Mouse (Mus musculus) hindbrain, embryonic 13.5 days (tissue): ENCODE results near the gene Ccdc146. TPM values are rescaled to one million over a fixed set of nuclear protein-coding genes. Genes with fewer than 3 reads are reported as not detected.
"Not testable (repeated sequence)": the region's sequence is repeated elsewhere in the genome, so short reads cannot be mapped to it uniquely, and the experiment has no call there.

Source experiments
- ATAC-seq: fragments of 200-750 bp; cut with Nextera tagmentation; 2 replicates; pipeline ENCODE4 v1.8.0; 2017; ENCODE audit warnings: moderate TSS enrichment; ENCODE audit not compliant: low FRiP score
- H3K27ac ChIP-seq: fragments of 300-500 bp; sonication (generic); 2 replicates; pipeline ENCODE4 v1.5.1; 2015; ENCODE audit warnings: inconsistent platforms, mild to moderate bottlenecking, moderate library complexity
- H3K27me3 ChIP-seq: fragments of 300-500 bp; sonication (generic); 2 replicates; pipeline ENCODE4 v1.6.1; 2015; ENCODE audit warnings: mild to moderate bottlenecking, inconsistent platforms
- H3K36me3 ChIP-seq: fragments of 300-500 bp; sonication (generic); 2 replicates; pipeline ENCODE4 v1.6.1; 2015; ENCODE audit warnings: mild to moderate bottlenecking, inconsistent platforms
- H3K4me1 ChIP-seq: fragments of 300-500 bp; sonication (generic); replicated peaks from 2 replicates; pipeline ENCODE4 v1.6.1; 2015; ENCODE audit warnings: inconsistent platforms
- H3K4me2 ChIP-seq: fragments of 300-500 bp; sonication (generic); 2 replicates; pipeline ENCODE4 v1.6.1; 2015; ENCODE audit warnings: inconsistent platforms, mild to moderate bottlenecking, moderate library complexity
- H3K4me3 ChIP-seq: fragments of 300-500 bp; sonication (generic); 2 replicates; pipeline ENCODE4 v1.5.1; 2015; ENCODE audit warnings: mild to moderate bottlenecking, inconsistent platforms
- H3K9ac ChIP-seq: fragments of 300-500 bp; sonication (generic); 2 replicates; pipeline ENCODE4 v1.6.1; 2015; ENCODE audit warnings: mild to moderate bottlenecking, inconsistent platforms
- H3K9me3 ChIP-seq: fragments of 300-500 bp; sonication (generic); 2 replicates; pipeline ENCODE4 v1.6.1; 2016; ENCODE audit warnings: inconsistent platforms
- WGBS: fragments of 180-500 bp; shearing (Covaris S2); methylation state at CpG from one replicate; pipeline ENCODE4 v1.1.7; 2015; 5-methylcytosine and 5-hydroxymethylcytosine counted together
- polyA plus RNA-seq: library from polyadenylated mRNA; unstranded; fragments of >200 nt; fragmentation: Nextera tagmentation; extraction: Ambion mirVana; gene quantifications from 2 replicates; pipeline ENCODE4 v1.2.1, GENCODE M21; 2015

Gene Ccdc146
- polyA plus RNA-seq, 1 experiment from 2014 or later = 1.7 TPM

GRCm38 (mm10) chr5:21301011-21301410, 123.5 kb downstream of the Ccdc146 start:
- Histone ChIP-seq H3K4me2 (no peak overlapping the region), H3K36me3 (no peaks in the 10 kb centered on the region), H3K9me3 (no peaks in the 10 kb centered on the region), H3K9ac (no peak overlapping the region), H3K4me1 (no peaks in the 10 kb centered on the region), H3K27me3 (no peaks in the 10 kb centered on the region), H3K27ac (no peak overlapping the region), H3K4me3 (no peak overlapping the region)
- WGBS = 74% methylated on average over 6 of the region's 6 CpGs
- ATAC-seq = no peak

GRCm38 (mm10) chr5:21300058-21300457, 124.4 kb downstream of the Ccdc146 start:
- H3K27ac ChIP-seq = no peak overlapping the region
- H3K9me3 ChIP-seq = no peaks in the 10 kb centered on the region
- no peak overlapping the region for H3K9ac ChIP-seq
- no peak for ATAC-seq
- H3K36me3 ChIP-seq = no peaks in the 10 kb centered on the region
- 93% methylated on average over 3 of the region's 3 CpGs for WGBS
- H3K4me2 ChIP-seq = no peak overlapping the region
- H3K4me1 ChIP-seq = no peaks in the 10 kb centered on the region
- no peaks in the 10 kb centered on the region for H3K27me3 ChIP-seq
- H3K4me3 ChIP-seq = no peak overlapping the region

GRCm38 (mm10) chr5:21299076-21299755, 125.3 kb downstream of the Ccdc146 start:
- Histone ChIP-seq H3K27me3 (no peaks in the 10 kb centered on the region), H3K9ac (no peak overlapping the region), H3K4me1 (no peaks in the 10 kb centered on the region), H3K36me3 (no peaks in the 10 kb centered on the region), H3K4me3 (no peak overlapping the region), H3K27ac (no peak overlapping the region), H3K9me3 (no peaks in the 10 kb centered on the region), H3K4me2 (no peak overlapping the region)
- WGBS = 75% methylated on average over 21 of the region's 21 CpGs
- ATAC-seq = peak; percentile 54; the same call in 1 of the 2 replicates

DNA sequence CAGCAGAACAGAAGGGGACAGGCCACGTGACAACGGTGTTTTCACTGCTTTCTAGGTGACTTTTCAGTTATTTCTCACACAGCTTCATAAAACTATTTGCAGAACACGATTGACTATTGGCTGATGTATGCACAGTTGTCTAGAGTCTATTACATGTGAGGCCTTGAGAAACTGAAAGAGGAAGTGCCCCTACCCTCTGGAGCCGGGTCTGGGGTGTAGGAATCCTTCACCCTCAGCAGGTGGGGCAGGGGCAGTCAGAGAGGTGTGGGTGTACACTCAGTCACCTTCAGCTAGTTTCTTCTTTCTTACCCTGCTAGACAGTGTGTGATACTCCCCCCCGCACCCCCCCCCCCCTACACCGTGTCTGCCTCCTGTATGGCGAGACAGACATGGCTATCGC, 128.8 kb downstream of the Ccdc146 start:
- Histone ChIP-seq H3K4me3 (no peak overlapping the region), H3K27me3 (no peaks in the 10 kb centered on the region), H3K9me3 (no peaks in the 10 kb centered on the region), H3K36me3 (no peaks in the 10 kb centered on the region), H3K4me1 (no peaks in the 10 kb centered on the region), H3K9ac (no peak overlapping the region), H3K4me2 (no peak overlapping the region), H3K27ac (no peak overlapping the region)
- no peak for ATAC-seq
- WGBS = 82% methylated on average over 8 of the region's 8 CpGs

- WGBS = 92% methylated on average over 8 of the region's 8 CpGs
- ATAC-seq = no peak
- no peaks in the 10 kb centered on the region for H3K36me3 ChIP-seq
- H3K9ac ChIP-seq = no peak overlapping the region
- no peak overlapping the region for H3K27ac ChIP-seq
- no peak overlapping the region for H3K4me2 ChIP-seq
- H3K4me1 ChIP-seq = no peaks in the 10 kb centered on the region
- H3K27me3 ChIP-seq = no peaks in the 10 kb centered on the region
- H3K9me3 ChIP-seq = no peaks in the 10 kb centered on the region
- no peak overlapping the region for H3K4me3 ChIP-seq
These were observed 133.9 kb downstream of the Ccdc146 start for GRCm38 (mm10) chr5:21290594-21290993.

DNA sequence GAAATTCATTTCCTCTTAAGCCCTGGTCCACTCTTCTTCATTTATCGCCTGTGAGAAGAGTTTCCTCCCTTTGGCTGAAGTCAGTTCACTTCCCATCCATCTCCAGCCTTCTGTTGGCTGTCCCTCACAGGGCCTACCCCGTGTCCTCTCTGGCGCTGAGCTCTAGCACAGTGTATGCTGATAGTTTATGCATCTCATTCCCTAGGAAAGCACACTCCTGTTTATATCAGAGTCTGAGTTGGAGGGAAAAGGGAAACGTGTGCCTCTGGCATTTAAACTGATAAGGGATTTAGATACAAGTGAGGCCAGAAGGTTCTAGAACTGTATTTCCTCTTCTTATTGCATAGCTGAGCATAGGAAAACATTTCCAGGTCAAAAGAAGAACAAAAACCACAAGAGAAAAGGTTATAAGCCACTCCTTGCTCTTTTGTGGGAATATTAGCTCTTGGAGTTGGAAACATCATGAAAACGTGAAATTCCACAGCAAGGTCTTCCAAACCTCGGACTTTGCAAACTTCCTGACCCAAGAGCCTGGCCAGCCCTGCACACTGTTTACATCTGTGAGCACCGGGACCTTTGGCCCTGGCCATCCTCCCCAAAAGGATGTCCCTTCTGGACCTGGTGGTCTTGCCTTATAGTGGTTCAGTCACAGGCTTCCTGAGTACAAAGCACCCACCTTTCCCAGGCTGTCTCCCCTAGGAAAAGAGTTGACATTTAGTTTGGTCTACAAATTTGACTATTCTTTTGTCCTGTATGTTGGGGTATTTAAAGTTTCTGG, 135.6 kb downstream of the Ccdc146 start:
- Histone ChIP-seq H3K4me2 (no peak overlapping the region), H3K36me3 (no peaks in the 10 kb centered on the region), H3K4me3 (no peak overlapping the region), H3K9me3 (no peaks in the 10 kb centered on the region), H3K9ac (no peak overlapping the region), H3K27me3 (no peaks in the 10 kb centered on the region), H3K4me1 (no peaks in the 10 kb centered on the region), H3K27ac (no peak overlapping the region)
- 78% methylated on average over 7 of the region's 7 CpGs for WGBS
- no peak for ATAC-seq

DNA sequence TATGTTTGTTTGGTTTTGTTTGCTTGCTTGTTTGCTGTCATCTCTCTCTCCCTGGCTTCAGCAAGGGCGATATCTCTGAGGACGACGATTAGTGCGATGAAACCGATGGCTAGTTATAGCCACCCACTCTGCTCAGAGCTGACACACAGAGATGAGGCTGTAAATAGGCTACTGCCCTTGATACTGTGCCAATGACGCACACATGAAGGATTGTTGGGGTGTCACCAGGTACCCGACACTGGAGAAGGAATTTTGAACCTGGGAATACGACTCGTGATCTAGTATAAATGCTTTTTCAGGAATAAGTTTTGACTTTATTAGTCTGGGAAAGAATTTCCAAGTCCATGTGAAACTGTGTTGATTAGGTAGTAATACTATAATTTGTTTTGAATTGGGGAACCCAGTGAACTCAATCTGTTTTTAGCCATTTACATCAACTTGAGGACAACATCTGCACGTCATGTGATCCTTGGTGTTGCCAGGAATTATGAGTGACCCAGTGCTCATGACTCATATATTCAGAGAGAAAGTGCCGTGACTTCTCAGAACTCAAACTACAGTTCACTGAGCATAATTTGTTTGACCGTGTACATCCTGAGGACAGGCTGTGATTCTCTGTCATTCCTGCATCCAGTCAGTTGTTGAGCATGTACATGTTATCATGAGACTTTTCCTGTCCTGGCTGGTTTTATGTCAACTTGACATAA, 141.0 kb downstream of the Ccdc146 start:
- 95% methylated on average over 12 of the region's 12 CpGs for WGBS
- no peak overlapping the region for H3K27ac ChIP-seq
- no peak overlapping the region for H3K4me3 ChIP-seq
- H3K36me3 ChIP-seq = no peaks in the 10 kb centered on the region
- no peak for ATAC-seq
- no peaks in the 10 kb centered on the region for H3K9me3 ChIP-seq
- H3K9ac ChIP-seq = no peak overlapping the region
- no peaks in the 10 kb centered on the region for H3K27me3 ChIP-seq
- H3K4me1 ChIP-seq = no peaks in the 10 kb centered on the region
- no peak overlapping the region for H3K4me2 ChIP-seq

DNA sequence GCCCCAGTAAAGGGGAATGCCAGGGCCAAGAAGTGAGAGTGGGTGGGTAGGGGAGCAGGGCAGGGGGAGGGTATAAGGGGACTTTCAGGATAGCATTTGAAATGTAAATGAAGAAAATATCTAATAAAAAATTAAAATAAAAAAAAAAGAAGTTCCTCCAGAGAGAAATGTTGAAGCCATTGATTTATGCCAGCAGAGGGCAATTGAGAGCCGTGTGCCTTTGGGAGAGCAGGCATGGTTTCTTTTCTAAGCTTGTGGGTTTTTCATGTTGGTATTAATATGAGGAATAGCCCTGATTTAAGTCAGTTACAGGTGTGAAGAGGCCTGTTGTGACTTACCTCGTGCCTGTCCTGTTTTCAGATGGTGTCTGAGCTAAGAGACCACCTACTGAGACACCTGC, 146.8 kb downstream of the Ccdc146 start:
- H3K9me3 ChIP-seq, H3K4me2 ChIP-seq, H3K9ac ChIP-seq, H3K4me3 ChIP-seq, H3K36me3 ChIP-seq, H3K27me3 ChIP-seq, ATAC-seq, H3K27ac ChIP-seq, H3K4me1 ChIP-seq: not testable (repeated sequence)
- 42% methylated on average over 2 of the region's 2 CpGs for WGBS

DNA sequence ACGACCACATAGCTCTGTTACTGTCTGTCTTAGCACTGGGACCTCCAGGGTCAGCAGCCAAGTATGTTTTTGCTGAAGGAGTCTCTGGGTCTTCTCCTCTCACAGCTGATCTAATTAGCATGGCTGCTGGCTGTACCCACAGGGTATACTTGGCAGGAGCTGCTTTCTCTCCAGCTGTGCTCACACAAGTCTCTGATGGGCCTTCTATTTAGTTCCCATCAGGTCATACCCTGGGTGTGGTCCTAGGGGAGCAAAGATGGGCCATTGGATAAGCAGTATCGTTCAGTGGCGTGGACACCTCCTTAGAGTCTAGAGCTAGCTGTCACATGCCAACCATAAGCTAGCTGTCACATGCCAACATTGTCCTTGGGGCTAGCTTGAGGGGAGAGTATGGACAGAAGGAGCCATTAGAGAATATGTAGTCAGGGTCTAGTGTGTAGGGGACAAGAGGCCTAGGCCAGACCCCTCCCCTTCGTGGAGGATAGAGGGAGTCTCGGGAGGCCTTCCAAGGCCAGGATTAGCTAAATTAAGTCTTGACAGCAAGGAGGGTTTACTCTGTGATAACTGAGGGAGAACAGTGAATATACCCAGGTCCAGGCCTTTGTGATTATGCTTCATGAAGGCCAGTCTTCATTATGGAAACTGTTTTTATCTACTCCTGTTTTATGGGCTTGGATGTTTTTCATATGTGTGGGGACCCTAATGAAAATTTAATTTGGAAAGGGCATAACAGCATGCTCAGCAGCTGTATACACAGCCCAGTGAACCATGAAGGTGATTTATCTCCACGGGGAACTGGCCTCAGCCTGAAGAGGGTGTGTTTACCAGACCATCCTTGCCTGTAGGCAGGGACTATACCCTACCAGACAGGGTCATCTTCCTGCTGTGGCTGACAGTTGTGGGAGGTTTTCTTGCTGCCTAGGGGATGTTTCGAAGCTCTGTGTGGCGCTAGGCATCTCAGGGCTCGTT, 152.8 kb downstream of the Ccdc146 start:
- Histone ChIP-seq H3K4me2 (no peak overlapping the region), H3K36me3 (no peaks in the 10 kb centered on the region), H3K27ac (no peak overlapping the region), H3K27me3 (no peaks in the 10 kb centered on the region), H3K9me3 (no peaks in the 10 kb centered on the region), H3K9ac (no peak overlapping the region), H3K4me1 (peaks cover 21% of the 10 kb centered on the region), H3K4me3 (no peak overlapping the region)
- WGBS = 50% methylated on average over 9 of the region's 9 CpGs
- ATAC-seq = peak; percentile 52; the same call in 1 of the 2 replicates

DNA sequence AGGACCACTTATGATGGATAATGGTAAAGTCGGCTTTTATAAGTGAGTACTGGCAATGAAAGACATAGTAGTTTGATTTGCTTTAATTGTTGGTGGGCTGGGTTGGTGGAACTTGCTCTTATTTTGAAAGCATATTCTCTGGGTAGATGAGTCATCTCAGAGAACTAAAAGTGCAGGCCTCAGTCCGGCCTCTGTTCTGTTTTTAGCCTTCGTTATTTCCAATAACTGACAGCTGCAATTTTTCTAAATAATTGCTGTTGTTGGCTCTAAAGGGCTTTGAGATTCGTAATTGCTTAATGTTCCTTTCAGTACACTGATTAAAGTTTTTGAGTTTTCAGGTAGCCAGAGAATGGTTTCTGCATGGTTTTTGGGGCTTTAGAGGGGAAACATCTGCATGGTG, 153.7 kb downstream of the Ccdc146 start:
- WGBS = 84% methylated on average over 4 of the region's 4 CpGs
- Histone ChIP-seq H3K9me3 (no peaks in the 10 kb centered on the region), H3K27ac (no peak overlapping the region), H3K4me1 (peaks cover 21% of the 10 kb centered on the region), H3K9ac (no peak overlapping the region), H3K4me3 (no peak overlapping the region), H3K27me3 (no peaks in the 10 kb centered on the region), H3K36me3 (no peaks in the 10 kb centered on the region), H3K4me2 (no peak overlapping the region)
- ATAC-seq = no peak

DNA sequence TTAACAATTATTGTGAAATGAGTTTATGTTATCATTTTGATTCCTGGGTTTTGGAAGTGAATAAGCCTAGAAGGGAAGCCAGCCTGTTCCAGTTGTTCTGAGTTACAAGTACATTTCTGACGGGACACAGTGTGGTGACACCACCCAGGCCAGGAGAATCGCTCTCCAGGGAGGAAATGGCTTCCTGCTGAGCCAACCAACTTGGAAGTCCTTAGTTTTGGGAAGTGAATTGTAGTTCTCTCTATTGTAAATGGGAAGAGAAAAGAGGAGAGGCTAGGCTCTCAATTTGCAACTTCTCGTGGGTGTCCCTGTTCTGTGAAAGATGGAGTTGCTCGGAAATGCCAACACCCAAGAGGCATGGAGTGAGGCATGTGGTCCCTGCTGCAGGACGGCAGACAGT, 155.0 kb downstream of the Ccdc146 start:
- H3K9me3 ChIP-seq = no peaks in the 10 kb centered on the region
- H3K27me3 ChIP-seq = no peaks in the 10 kb centered on the region
- H3K9ac ChIP-seq = no peak overlapping the region
- 76% methylated on average over 5 of the region's 5 CpGs for WGBS
- ATAC-seq = no peak
- H3K4me2 ChIP-seq = no peak overlapping the region
- no peak overlapping the region for H3K27ac ChIP-seq
- no peaks in the 10 kb centered on the region for H3K36me3 ChIP-seq
- H3K4me3 ChIP-seq = no peak overlapping the region
- peaks cover 20% of the 10 kb centered on the region for H3K4me1 ChIP-seq

DNA sequence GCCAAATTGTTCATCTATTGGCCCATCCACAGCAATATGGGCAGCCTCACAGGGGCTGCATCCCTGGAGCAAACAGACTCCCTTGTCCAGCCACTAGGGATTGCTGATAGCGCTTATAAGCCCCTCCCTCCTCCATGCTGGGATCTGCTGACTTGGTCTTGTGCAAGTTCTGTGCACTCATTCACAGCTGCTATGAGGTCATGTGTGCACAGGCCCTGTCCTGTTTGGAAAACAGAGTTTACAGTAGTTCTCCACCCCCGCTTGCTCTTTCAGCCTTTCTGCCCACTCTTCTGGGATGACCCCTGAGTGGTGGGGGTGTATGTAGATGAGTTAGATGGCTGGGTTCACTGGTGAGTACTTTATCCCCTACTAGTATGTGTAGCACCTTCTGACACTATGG, 157.4 kb downstream of the Ccdc146 start:
- no peak for ATAC-seq
- H3K4me3 ChIP-seq = no peak overlapping the region

More for the DNA sequence above, 157.4 kb downstream of the Ccdc146 start:
- no peaks in the 10 kb centered on the region for H3K36me3 ChIP-seq
- 78% methylated on average over 2 of the region's 2 CpGs for WGBS
- no peak overlapping the region for H3K4me2 ChIP-seq
- no peak overlapping the region for H3K9ac ChIP-seq
- peaks cover 26% of the 10 kb centered on the region for H3K4me1 ChIP-seq
- H3K27ac ChIP-seq = no peak overlapping the region
- no peaks in the 10 kb centered on the region for H3K27me3 ChIP-seq
- H3K9me3 ChIP-seq = no peaks in the 10 kb centered on the region
